In the genomic region with DNA sequence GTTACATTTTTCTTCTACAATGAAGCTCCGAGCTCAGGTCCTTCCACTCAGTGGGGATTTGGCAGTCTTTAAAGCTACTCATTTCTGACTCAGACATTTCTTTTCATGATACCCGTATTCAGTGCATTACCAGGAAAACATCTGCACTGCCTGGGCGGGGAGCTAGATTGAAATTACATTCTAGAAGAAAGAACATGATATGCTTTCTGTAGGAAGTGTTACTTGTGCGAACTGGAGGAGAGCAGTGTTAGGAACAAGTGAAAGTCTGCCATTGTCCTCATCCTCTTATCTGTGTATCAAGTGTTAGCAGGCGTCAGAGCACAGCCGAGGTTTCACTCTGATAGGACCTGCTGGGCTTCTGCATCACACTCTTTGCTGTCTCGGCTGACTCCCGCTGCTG, we compare ENCODE assay signal across 22 mouse cellular contexts.
DNase-seq lines count a peak whose midpoint lies in the region; ATAC-seq and TF ChIP-seq lines count a peak whose summit lies in the region.
"Had no signal": no experiment of that assay in that cellular context is flagged by ENCODE, and none has a peak within 500 bp of the region (broad histone marks: within the 10 kb centered on the region; RNA-seq: fewer than 3 reads in every experiment).

No protein-coding gene starts in this region.

- no peaks in the 10 kb centered on the region for H3K4me1 ChIP-seq in midbrain, postnatal 0 days (ENCODE audit: insufficient read depth, low read length)
- H3K4me1 ChIP-seq in embryonic facial prominence, embryonic 10.5 days: no peaks in the 10 kb centered on the region
- H3K4me1 ChIP-seq: forebrain, embryonic 13.5 days; intestine, embryonic 15.5 days; limb, embryonic 15.5 days; liver, embryonic 15.5 days; neural tube, embryonic 13.5 days had no signal

- TF ChIP-seq CTCF in midbrain, postnatal 0 days (IDR thresholded peaks at IDR 0.05): no peak

- intact Hi-C loops in left cerebral cortex, postnatal 25 days (cut with DNase I): no loop called here

- no peaks in the 10 kb centered on the region for H3K9me3 ChIP-seq in midbrain, postnatal 0 days (ENCODE audit: low read length)
- H3K9me3 ChIP-seq in embryonic facial prominence, embryonic 10.5 days: no peaks in the 10 kb centered on the region
- H3K9me3 ChIP-seq: forebrain, embryonic 13.5 days; intestine, embryonic 15.5 days; limb, embryonic 15.5 days; liver, embryonic 15.5 days; neural tube, embryonic 13.5 days had no signal

- peak; percentile 7 for DNase-seq in layer of hippocampus, adult 9-10 months (ENCODE audit: low spot score)
- DNase-seq in layer of hippocampus, postnatal 14 days (ENCODE audit: low spot score in 2 of 2): no peak
- peak; percentile 78 for DNase-seq in brain, adult 2 months (ENCODE audit: low read depth, low spot score)
- peak; percentile 11 to 32 for DNase-seq in frontal cortex, postnatal 25 days (ENCODE audit: low spot score in 2 of 2)
- peak; percentile 46 to 91 for DNase-seq in left cerebral cortex, postnatal 25 days (ENCODE audit: low spot score in 2 of 2)
- no peak for DNase-seq in midbrain, postnatal 0 days (ENCODE audit: low spot score)
- no peak for DNase-seq in spleen, postnatal 14 days (ENCODE audit: low spot score in 2 of 2)
- DNase-seq in embryonic facial prominence, embryonic 10.5 days (ENCODE audit: low spot score): no peak
- DNase-seq: adrenal gland, adult 2 months; B cell, adult 2 months; cerebellum, adult 8-10 months; heart, postnatal 10 days; thymus, postnatal 25 days had no signal

- H3K4me2 ChIP-seq in midbrain, postnatal 0 days (ENCODE audit: low read depth, low read length, poor library complexity, severe bottlenecking): no peak overlapping the region
- H3K4me2 ChIP-seq: forebrain, embryonic 13.5 days; heart, embryonic 11.5 days; hindbrain, embryonic 14.5 days; intestine, embryonic 15.5 days; limb, embryonic 15.5 days; liver, embryonic 15.5 days; midbrain, embryonic 11.5 days; neural tube, embryonic 13.5 days had no signal

- ATAC-seq in midbrain, postnatal 0 days (ENCODE audit: low FRiP score): no peak
- ATAC-seq: forebrain, embryonic 13.5 days; intestine, embryonic 15.5 days; lung, postnatal 0 days had no signal

- no peak overlapping the region for H3K27ac ChIP-seq in midbrain, postnatal 0 days (ENCODE audit: low read depth, low read length)
- H3K27ac ChIP-seq in embryonic facial prominence, embryonic 10.5 days (replicated peaks): no peak overlapping the region
- H3K27ac ChIP-seq: forebrain, embryonic 13.5 days; hindbrain, embryonic 14.5 days; intestine, embryonic 15.5 days; limb, embryonic 15.5 days; liver, embryonic 15.5 days; neural tube, embryonic 13.5 days had no signal

- no peak overlapping the region for H3K4me3 ChIP-seq in midbrain, postnatal 0 days (ENCODE audit: low read depth, low read length)
- H3K4me3 ChIP-seq in embryonic facial prominence, embryonic 10.5 days: no peak overlapping the region
- H3K4me3 ChIP-seq: forebrain, embryonic 13.5 days; intestine, embryonic 15.5 days; limb, embryonic 15.5 days; liver, embryonic 15.5 days; neural tube, embryonic 13.5 days had no signal

- no peaks in the 10 kb centered on the region for H3K27me3 ChIP-seq in midbrain, postnatal 0 days (ENCODE audit: insufficient read depth, low read length)
- no peaks in the 10 kb centered on the region for H3K27me3 ChIP-seq in embryonic facial prominence, embryonic 10.5 days (replicated peaks; ENCODE audit: low read depth, poor library complexity, severe bottlenecking)
- H3K27me3 ChIP-seq: forebrain, embryonic 13.5 days; intestine, embryonic 15.5 days; limb, embryonic 15.5 days; liver, embryonic 15.5 days; neural tube, embryonic 13.5 days had no signal

- no peak overlapping the region for H3K9ac ChIP-seq in midbrain, postnatal 0 days (replicated peaks; ENCODE audit: low read length, poor library complexity, severe bottlenecking)
- H3K9ac ChIP-seq: forebrain, embryonic 13.5 days; hindbrain, embryonic 14.5 days; intestine, embryonic 15.5 days; limb, embryonic 15.5 days; liver, embryonic 15.5 days; neural tube, embryonic 13.5 days had no signal

- H3K36me3 ChIP-seq in midbrain, postnatal 0 days (ENCODE audit: insufficient read depth, low read length): no peaks in the 10 kb centered on the region
- no peaks in the 10 kb centered on the region for H3K36me3 ChIP-seq in embryonic facial prominence, embryonic 10.5 days (replicated peaks)
- H3K36me3 ChIP-seq: intestine, embryonic 15.5 days; limb, embryonic 15.5 days; liver, embryonic 15.5 days; neural tube, embryonic 13.5 days had no signal

- WGBS in midbrain, postnatal 0 days: 56% methylated on average over 8 of the region's 8 CpGs
- WGBS in embryonic facial prominence, embryonic 10.5 days: 77% methylated on average over 8 of the region's 8 CpGs

Comparison
In these comparisons a context has a peak if more than half of its experiments do, and no peak if none do; other contexts are left out.
1. DNase-seq: peak in layer of hippocampus, adult 9-10 months (single experiment), brain, adult 2 months (single experiment), frontal cortex, postnatal 25 days (2 of 2) and left cerebral cortex, postnatal 25 days (2 of 2); none in layer of hippocampus, postnatal 14 days (0 of 2), midbrain, postnatal 0 days (single experiment), spleen, postnatal 14 days (0 of 2) and embryonic facial prominence, embryonic 10.5 days (single experiment).